Mouse (Mus musculus): ENCODE measurements around the gene Gadl1. TPM values are rescaled to one million over a fixed set of nuclear protein-coding genes. Genes with fewer than 3 reads are reported as not detected.

Gene Gadl1
- polyA plus RNA-seq, 1 experiment from 2014 or later: 0.32 TPM

DNA sequence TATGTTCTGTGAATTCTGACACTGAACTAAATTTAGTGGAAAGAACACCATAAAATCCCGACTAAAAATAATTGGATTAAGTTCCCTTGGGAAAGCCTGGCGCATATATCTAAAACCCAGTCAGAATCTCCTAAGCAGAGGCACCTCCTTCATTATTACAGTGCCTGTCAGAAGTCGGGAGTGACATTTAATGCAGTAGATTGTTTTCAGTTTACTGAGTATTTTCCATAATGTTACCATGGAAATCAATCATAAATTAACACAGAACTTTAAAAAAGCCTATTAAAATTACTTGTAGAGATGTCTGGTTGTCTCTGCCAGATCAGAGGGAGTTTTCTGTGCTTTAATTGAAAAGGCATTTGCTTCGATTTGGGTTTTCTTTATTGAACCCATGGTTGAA, 33.2 kb downstream of the Gadl1 start:
- WGBS (ENCODE audit: insufficient replicate concordance): 62% methylated on average over 4 of the region's 4 CpGs
- H3K27ac ChIP-seq (ENCODE audit: low read length): no peak overlapping the region
- no peak for ATAC-seq (ENCODE audit: low read depth)
- no peaks in the 10 kb centered on the region for H3K27me3 ChIP-seq (ENCODE audit: control insufficient read depth, insufficient read depth, low read depth, low read length)
- H3K9me3 ChIP-seq (replicated peaks; ENCODE audit: control insufficient read depth, low read length): no peaks in the 10 kb centered on the region
- no peaks in the 10 kb centered on the region for H3K36me3 ChIP-seq (ENCODE audit: control insufficient read depth, insufficient read depth)
- H3K4me3 ChIP-seq (ENCODE audit: low read depth, low read length): no peak overlapping the region
- no peaks in the 10 kb centered on the region for H3K4me1 ChIP-seq (ENCODE audit: control insufficient read depth, low read depth, low read length)
- no peak overlapping the region for H3K9ac ChIP-seq (ENCODE audit: low read depth, low read length)
- H3K4me2 ChIP-seq (ENCODE audit: low read depth, low read length): no peak overlapping the region

GRCm38 (mm10) chr9:115942989-115943388, 33.7 kb downstream of the Gadl1 start:
- H3K4me3 ChIP-seq (ENCODE audit: low read depth, low read length): no peak overlapping the region
- no peaks in the 10 kb centered on the region for H3K4me1 ChIP-seq (ENCODE audit: control insufficient read depth, low read depth, low read length)
- no peak overlapping the region for H3K4me2 ChIP-seq (ENCODE audit: low read depth, low read length)
- 26% methylated on average over 7 of the region's 7 CpGs for WGBS (ENCODE audit: insufficient replicate concordance)
- ATAC-seq (ENCODE audit: low read depth): no peak
- no peaks in the 10 kb centered on the region for H3K27me3 ChIP-seq (ENCODE audit: control insufficient read depth, insufficient read depth, low read depth, low read length)
- H3K9me3 ChIP-seq (replicated peaks; ENCODE audit: control insufficient read depth, low read length): no peaks in the 10 kb centered on the region
- no peak overlapping the region for H3K27ac ChIP-seq (ENCODE audit: low read length)
- H3K9ac ChIP-seq (ENCODE audit: low read depth, low read length): no peak overlapping the region
- H3K36me3 ChIP-seq (ENCODE audit: control insufficient read depth, insufficient read depth): no peaks in the 10 kb centered on the region

DNA sequence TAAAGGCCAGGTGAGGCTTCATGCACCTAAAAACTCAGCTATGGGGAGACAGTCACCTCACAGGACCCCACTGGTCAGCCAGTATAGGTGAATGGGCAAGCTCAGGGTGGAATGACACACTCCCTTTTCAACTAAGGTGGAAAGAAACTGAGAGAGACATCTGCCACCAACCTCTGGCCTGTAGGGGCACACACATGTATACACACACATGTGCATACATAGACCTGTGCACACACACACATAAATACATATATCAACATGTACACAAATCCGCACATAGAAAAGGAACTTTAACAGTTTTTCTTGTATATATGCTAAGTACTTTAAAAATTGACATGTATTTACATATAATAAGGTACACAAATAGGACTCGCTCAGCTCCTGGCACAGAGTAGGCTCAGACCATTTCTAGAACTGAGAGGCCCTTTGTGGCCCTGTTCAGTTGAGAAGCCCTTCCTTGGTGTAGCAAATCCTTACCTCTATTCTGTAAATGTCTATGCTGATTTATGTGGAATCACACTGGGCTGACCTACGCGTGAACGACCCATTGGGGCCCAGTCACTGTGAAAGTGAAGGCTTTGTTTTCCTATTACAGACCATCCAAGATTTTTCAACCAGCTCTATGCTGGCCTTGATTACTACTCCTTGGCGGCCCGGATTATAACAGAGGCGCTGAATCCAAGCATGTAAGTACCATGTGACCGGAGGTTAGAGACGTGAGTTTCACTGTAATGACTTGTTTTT, 34.5 kb downstream of the Gadl1 start:
- H3K27me3 ChIP-seq (ENCODE audit: control insufficient read depth, insufficient read depth, low read depth, low read length): no peaks in the 10 kb centered on the region
- H3K4me3 ChIP-seq (ENCODE audit: low read depth, low read length): no peak overlapping the region
- H3K9ac ChIP-seq (ENCODE audit: low read depth, low read length): no peak overlapping the region
- WGBS (ENCODE audit: insufficient replicate concordance): 73% methylated on average over 10 of the region's 10 CpGs
- no peak overlapping the region for H3K4me2 ChIP-seq (ENCODE audit: low read depth, low read length)
- ATAC-seq (ENCODE audit: low read depth): no peak
- no peak overlapping the region for H3K27ac ChIP-seq (ENCODE audit: low read length)
- no peaks in the 10 kb centered on the region for H3K9me3 ChIP-seq (replicated peaks; ENCODE audit: control insufficient read depth, low read length)
- H3K4me1 ChIP-seq (ENCODE audit: control insufficient read depth, low read depth, low read length): no peaks in the 10 kb centered on the region
- no peaks in the 10 kb centered on the region for H3K36me3 ChIP-seq (ENCODE audit: control insufficient read depth, insufficient read depth)

- Histone ChIP-seq H3K9me3 (replicated peaks; ENCODE audit: control insufficient read depth, low read length) (no peaks in the 10 kb centered on the region), H3K4me2 (ENCODE audit: low read depth, low read length) (no peak overlapping the region), H3K4me1 (ENCODE audit: control insufficient read depth, low read depth, low read length) (no peaks in the 10 kb centered on the region), H3K4me3 (ENCODE audit: low read depth, low read length) (no peak overlapping the region), H3K27me3 (ENCODE audit: control insufficient read depth, insufficient read depth, low read depth, low read length) (no peaks in the 10 kb centered on the region), H3K27ac (ENCODE audit: low read length) (no peak overlapping the region), H3K36me3 (ENCODE audit: control insufficient read depth, insufficient read depth) (no peaks in the 10 kb centered on the region), H3K9ac (ENCODE audit: low read depth, low read length) (no peak overlapping the region)
- 61% methylated on average over 7 of the region's 7 CpGs for WGBS (ENCODE audit: insufficient replicate concordance)
- no peak for ATAC-seq (ENCODE audit: low read depth)
Measured at GRCm38 (mm10) chr9:115965056-115965455, 55.8 kb downstream of the Gadl1 start.

- Histone ChIP-seq H3K27ac (ENCODE audit: low read length) (no peak overlapping the region), H3K9me3 (replicated peaks; ENCODE audit: control insufficient read depth, low read length) (no peaks in the 10 kb centered on the region), H3K4me3 (ENCODE audit: low read depth, low read length) (no peak overlapping the region), H3K4me2 (ENCODE audit: low read depth, low read length) (no peak overlapping the region), H3K4me1 (ENCODE audit: control insufficient read depth, low read depth, low read length) (no peaks in the 10 kb centered on the region), H3K27me3 (ENCODE audit: control insufficient read depth, insufficient read depth, low read depth, low read length) (no peaks in the 10 kb centered on the region), H3K36me3 (ENCODE audit: control insufficient read depth, insufficient read depth) (no peaks in the 10 kb centered on the region), H3K9ac (ENCODE audit: low read depth, low read length) (no peak overlapping the region)
- no peak for ATAC-seq (ENCODE audit: low read depth)
- 59% methylated on average over 4 of the region's 4 CpGs for WGBS (ENCODE audit: insufficient replicate concordance)
Measured at GRCm38 (mm10) chr9:115966116-115966515, 56.9 kb downstream of the Gadl1 start.

DNA sequence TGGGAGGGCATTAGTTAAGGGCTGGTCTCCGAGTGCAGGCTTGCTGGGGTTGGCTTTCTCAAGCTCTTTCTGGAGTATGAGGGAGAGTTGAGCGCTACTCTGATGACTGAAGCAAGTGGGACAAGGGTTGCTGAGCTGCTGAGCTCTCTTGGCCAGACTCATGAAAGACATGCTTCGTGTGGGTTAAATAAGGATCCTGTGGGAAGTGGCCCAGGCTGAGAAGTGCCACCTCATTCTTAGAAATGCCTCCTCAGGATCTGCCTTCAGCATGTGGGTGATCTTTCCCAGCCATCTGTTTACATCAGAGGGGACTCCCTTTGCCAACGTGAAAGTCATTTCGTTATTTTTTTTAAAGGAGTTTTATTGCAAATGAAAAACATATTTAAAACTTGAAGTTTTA, 57.5 kb downstream of the Gadl1 start:
- 62% methylated on average over 5 of the region's 5 CpGs for WGBS (ENCODE audit: insufficient replicate concordance)
- no peak for ATAC-seq (ENCODE audit: low read depth)

DNA sequence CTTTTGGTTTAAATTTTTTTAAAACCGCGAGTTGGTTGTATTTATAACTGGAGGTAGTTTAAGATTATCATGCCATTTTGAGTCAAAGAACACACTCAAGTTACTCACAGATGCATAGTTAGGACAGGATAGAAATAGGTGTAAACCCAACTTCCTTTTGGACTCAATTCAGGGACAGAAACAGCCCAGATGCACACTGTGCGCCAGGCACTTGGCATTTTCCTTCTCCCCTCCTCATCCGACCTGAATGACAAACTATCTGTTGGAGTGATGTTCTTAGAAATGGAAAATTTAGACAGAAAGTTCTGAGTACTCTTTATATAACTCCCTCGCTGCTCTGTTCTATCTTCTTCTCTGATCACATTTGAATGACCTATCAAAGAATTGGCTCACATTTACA, 58.4 kb downstream of the Gadl1 start:
- no peak overlapping the region for H3K27ac ChIP-seq (ENCODE audit: low read length)
- H3K4me3 ChIP-seq (ENCODE audit: low read depth, low read length): no peak overlapping the region
- no peaks in the 10 kb centered on the region for H3K9me3 ChIP-seq (replicated peaks; ENCODE audit: control insufficient read depth, low read length)
- H3K9ac ChIP-seq (ENCODE audit: low read depth, low read length): no peak overlapping the region
- no peaks in the 10 kb centered on the region for H3K36me3 ChIP-seq (ENCODE audit: control insufficient read depth, insufficient read depth)
- H3K4me2 ChIP-seq (ENCODE audit: low read depth, low read length): no peak overlapping the region
- no peaks in the 10 kb centered on the region for H3K4me1 ChIP-seq (ENCODE audit: control insufficient read depth, low read depth, low read length)
- ATAC-seq (ENCODE audit: low read depth): no peak
- no peaks in the 10 kb centered on the region for H3K27me3 ChIP-seq (ENCODE audit: control insufficient read depth, insufficient read depth, low read depth, low read length)
- WGBS (ENCODE audit: insufficient replicate concordance): 61% methylated on average over 5 of the region's 5 CpGs

More for the DNA sequence above, 57.5 kb downstream of the Gadl1 start:
- H3K27me3 ChIP-seq (ENCODE audit: control insufficient read depth, insufficient read depth, low read depth, low read length): no peaks in the 10 kb centered on the region
- no peaks in the 10 kb centered on the region for H3K36me3 ChIP-seq (ENCODE audit: control insufficient read depth, insufficient read depth)
- H3K4me3 ChIP-seq (ENCODE audit: low read depth, low read length): no peak overlapping the region
- no peak overlapping the region for H3K9ac ChIP-seq (ENCODE audit: low read depth, low read length)
- H3K9me3 ChIP-seq (replicated peaks; ENCODE audit: control insufficient read depth, low read length): no peaks in the 10 kb centered on the region
- H3K4me2 ChIP-seq (ENCODE audit: low read depth, low read length): no peak overlapping the region
- H3K27ac ChIP-seq (ENCODE audit: low read length): no peak overlapping the region
- H3K4me1 ChIP-seq (ENCODE audit: control insufficient read depth, low read depth, low read length): no peaks in the 10 kb centered on the region

- no peaks in the 10 kb centered on the region for H3K4me1 ChIP-seq (ENCODE audit: control insufficient read depth, low read depth, low read length)
- 69% methylated on average over 6 of the region's 6 CpGs for WGBS (ENCODE audit: insufficient replicate concordance)
- H3K36me3 ChIP-seq (ENCODE audit: control insufficient read depth, insufficient read depth): no peaks in the 10 kb centered on the region
Measured at GRCm38 (mm10) chr9:115976901-115977300, 67.6 kb downstream of the Gadl1 start.

DNA sequence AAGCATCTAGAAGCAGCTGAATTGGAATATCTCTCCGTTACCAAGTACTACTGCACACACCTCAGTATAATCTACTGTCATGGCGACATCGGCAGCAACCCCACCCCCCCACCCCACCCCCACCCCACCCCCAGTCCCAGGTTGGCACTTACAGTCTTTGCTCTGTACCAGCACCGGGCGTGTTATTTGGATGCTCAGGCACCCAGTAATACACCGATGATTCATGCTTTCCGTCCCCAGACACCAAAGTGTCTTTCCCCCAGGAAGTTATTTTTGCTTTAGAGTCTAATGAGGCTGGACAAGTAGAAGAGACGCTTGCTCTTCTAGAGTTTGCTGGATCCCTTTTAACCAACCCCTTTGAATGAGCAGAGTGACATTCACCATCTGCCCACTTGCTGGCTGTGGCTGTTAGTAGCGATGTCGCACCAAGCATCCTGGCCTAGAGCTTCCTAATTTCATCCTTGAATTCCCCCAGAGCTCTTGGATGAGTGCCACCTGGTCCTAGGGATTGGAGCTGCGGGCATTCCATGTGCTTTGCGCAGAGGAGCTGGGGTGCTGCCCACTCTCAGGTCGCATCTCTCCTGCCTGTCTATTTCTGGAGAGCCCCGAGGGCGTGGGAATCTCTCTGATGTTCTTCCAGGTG, 68.5 kb downstream of the Gadl1 start:
- 65% methylated on average over 15 of the region's 15 CpGs for WGBS (ENCODE audit: insufficient replicate concordance)
- ATAC-seq (ENCODE audit: low read depth): no peak
- no peaks in the 10 kb centered on the region for H3K9me3 ChIP-seq (replicated peaks; ENCODE audit: control insufficient read depth, low read length)

More at GRCm38 (mm10) chr9:115976901-115977300, 67.6 kb downstream of the Gadl1 start:
- H3K4me3 ChIP-seq (ENCODE audit: low read depth, low read length): no peak overlapping the region
- H3K9ac ChIP-seq (ENCODE audit: low read depth, low read length): no peak overlapping the region
- H3K9me3 ChIP-seq (replicated peaks; ENCODE audit: control insufficient read depth, low read length): no peaks in the 10 kb centered on the region
- H3K4me2 ChIP-seq (ENCODE audit: low read depth, low read length): no peak overlapping the region
- ATAC-seq (ENCODE audit: low read depth): no peak
- no peak overlapping the region for H3K27ac ChIP-seq (ENCODE audit: low read length)
- no peaks in the 10 kb centered on the region for H3K27me3 ChIP-seq (ENCODE audit: control insufficient read depth, insufficient read depth, low read depth, low read length)

More for the DNA sequence above, 68.5 kb downstream of the Gadl1 start:
- no peak overlapping the region for H3K4me3 ChIP-seq (ENCODE audit: low read depth, low read length)
- no peak overlapping the region for H3K27ac ChIP-seq (ENCODE audit: low read length)
- no peaks in the 10 kb centered on the region for H3K4me1 ChIP-seq (ENCODE audit: control insufficient read depth, low read depth, low read length)
- no peak overlapping the region for H3K9ac ChIP-seq (ENCODE audit: low read depth, low read length)
- no peak overlapping the region for H3K4me2 ChIP-seq (ENCODE audit: low read depth, low read length)
- no peaks in the 10 kb centered on the region for H3K36me3 ChIP-seq (ENCODE audit: control insufficient read depth, insufficient read depth)
- no peaks in the 10 kb centered on the region for H3K27me3 ChIP-seq (ENCODE audit: control insufficient read depth, insufficient read depth, low read depth, low read length)

Measured in liver, embryonic 16.5 days (tissue).